Mouse (Mus musculus) neural tube, embryonic 12.5 days (tissue): ENCODE measurements at regions not wholly inside any gene's neighbourhood (a gene's known extent, or its start where the extent isn't known, plus 50 kb on each side); places are given as distances from the start of the nearest gene placed in this dataset.
"Not testable (repeated sequence)": the region's sequence is repeated elsewhere in the genome, so short reads cannot be mapped to it uniquely, and the experiment has no call there.

Experiments
- ATAC-seq: fragments of 200-750 bp; cut with Nextera tagmentation; 2 replicates; pipeline ENCODE4 v1.8.0; 2017; ENCODE audit warnings: low read depth, mild to moderate bottlenecking, moderate TSS enrichment, moderate library complexity; ENCODE audit not compliant: low FRiP score
- H3K27ac ChIP-seq: fragments of 300-500 bp; sonication (generic); 2 replicates; pipeline ENCODE4 v1.5.1; 2016
- H3K27me3 ChIP-seq: fragments of 300-500 bp; sonication (generic); replicated peaks from 2 replicates; pipeline ENCODE4 v1.6.1; 2016; ENCODE audit warnings: mild to moderate bottlenecking
- H3K36me3 ChIP-seq: fragments of 300-500 bp; sonication (generic); 2 replicates; pipeline ENCODE4 v1.6.1; 2016; ENCODE audit warnings: mild to moderate bottlenecking
- H3K4me1 ChIP-seq: fragments of 300-500 bp; sonication (generic); 2 replicates; pipeline ENCODE4 v1.6.1; 2016
- H3K4me2 ChIP-seq: fragments of 300-500 bp; sonication (generic); replicated peaks from 2 replicates; pipeline ENCODE4 v1.6.1; 2016; ENCODE audit warnings: mild to moderate bottlenecking
- H3K4me3 ChIP-seq: fragments of 300-500 bp; sonication (generic); 2 replicates; pipeline ENCODE4 v1.5.1; 2016
- H3K9ac ChIP-seq: fragments of 300-500 bp; sonication (generic); 2 replicates; pipeline ENCODE4 v1.6.1; 2016; ENCODE audit warnings: mild to moderate bottlenecking
- H3K9me3 ChIP-seq: fragments of 300-500 bp; sonication (generic); 2 replicates; pipeline ENCODE4 v1.6.1; 2016; ENCODE audit warnings: mild to moderate bottlenecking
- WGBS: fragments of 180-500 bp; shearing (Covaris S2); methylation state at CpG from one replicate; pipeline ENCODE4 v1.1.7; 2016; 5-methylcytosine and 5-hydroxymethylcytosine counted together

- Histone ChIP-seq H3K27me3 (no peaks in the 10 kb centered on the region), H3K4me2 (no peak overlapping the region), H3K4me1 (no peaks in the 10 kb centered on the region), H3K4me3 (no peak overlapping the region), H3K9ac (no peak overlapping the region), H3K36me3 (no peaks in the 10 kb centered on the region), H3K27ac (no peak overlapping the region), H3K9me3 (no peaks in the 10 kb centered on the region)
- no peak for ATAC-seq
- 94% methylated on average over 1 of the region's 1 CpGs for WGBS
These were observed 683.5 kb upstream of the Nr2f1 start for GRCm38 (mm10) chr13:78883062-78883461.

GRCm38 (mm10) chr13:78872582-78872981, 673.0 kb upstream of the Nr2f1 start:
- no peak for ATAC-seq
- WGBS, result 14% methylated on average over 5 of the region's 5 CpGs
- H3K9ac ChIP-seq, result no peak overlapping the region

GRCm38 (mm10) chr13:78871976-78872375, 672.4 kb upstream of the Nr2f1 start:
- Histone ChIP-seq H3K9ac (no peak overlapping the region), H3K4me2 (no peak overlapping the region), H3K27me3 (no peaks in the 10 kb centered on the region), H3K9me3 (no peaks in the 10 kb centered on the region), H3K27ac (no peak overlapping the region), H3K36me3 (no peaks in the 10 kb centered on the region), H3K4me1 (peaks cover 6% of the 10 kb centered on the region; the same call in 1 of the 2 replicates), H3K4me3 (no peak overlapping the region)
- 4% methylated on average over 6 of the region's 6 CpGs for WGBS
- peak; percentile 73; the same call in 1 of the 2 replicates for ATAC-seq

More at GRCm38 (mm10) chr13:78872582-78872981, 673.0 kb upstream of the Nr2f1 start:
- peaks cover 6% of the 10 kb centered on the region; the same call in 1 of the 2 replicates for H3K4me1 ChIP-seq
- no peaks in the 10 kb centered on the region for H3K36me3 ChIP-seq
- H3K27ac ChIP-seq, result no peak overlapping the region
- no peak overlapping the region for H3K4me3 ChIP-seq
- H3K9me3 ChIP-seq, result no peaks in the 10 kb centered on the region
- H3K4me2 ChIP-seq, result 0 out of 2 replicates have a peak overlapping the region, but pooled peaks have one; percentile 28
- H3K27me3 ChIP-seq, result no peaks in the 10 kb centered on the region

DNA sequence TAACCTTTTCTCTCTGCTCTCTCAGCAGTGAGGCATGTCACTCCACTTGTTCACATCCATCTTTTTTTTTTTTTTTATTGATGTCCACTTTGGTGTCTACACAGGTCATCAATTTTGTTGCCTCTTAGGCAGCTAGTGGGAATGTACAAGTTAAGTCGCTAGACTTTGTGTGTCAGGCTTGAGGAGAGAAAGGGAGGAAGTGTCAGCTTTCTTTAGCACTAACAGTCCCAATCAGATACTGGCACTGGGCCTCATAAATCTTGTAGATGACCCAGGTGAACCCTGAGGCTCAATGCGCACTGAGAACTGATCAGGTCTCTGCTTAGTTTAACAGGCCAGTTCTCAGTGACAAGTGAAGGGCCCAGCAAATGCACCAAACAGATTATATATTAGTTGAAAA, 671.7 kb upstream of the Nr2f1 start:
- H3K4me2 ChIP-seq, result no peak overlapping the region
- WGBS, result 6% methylated on average over 2 of the region's 2 CpGs
- H3K27ac ChIP-seq, result no peak overlapping the region
- H3K4me1 ChIP-seq, result peaks cover 6% of the 10 kb centered on the region; the same call in 1 of the 2 replicates
- H3K4me3 ChIP-seq, result no peak overlapping the region
- no peak overlapping the region for H3K9ac ChIP-seq
- H3K9me3 ChIP-seq, result no peaks in the 10 kb centered on the region
- ATAC-seq, result peak; percentile 22; the same call in 1 of the 2 replicates
- no peaks in the 10 kb centered on the region for H3K27me3 ChIP-seq
- no peaks in the 10 kb centered on the region for H3K36me3 ChIP-seq

DNA sequence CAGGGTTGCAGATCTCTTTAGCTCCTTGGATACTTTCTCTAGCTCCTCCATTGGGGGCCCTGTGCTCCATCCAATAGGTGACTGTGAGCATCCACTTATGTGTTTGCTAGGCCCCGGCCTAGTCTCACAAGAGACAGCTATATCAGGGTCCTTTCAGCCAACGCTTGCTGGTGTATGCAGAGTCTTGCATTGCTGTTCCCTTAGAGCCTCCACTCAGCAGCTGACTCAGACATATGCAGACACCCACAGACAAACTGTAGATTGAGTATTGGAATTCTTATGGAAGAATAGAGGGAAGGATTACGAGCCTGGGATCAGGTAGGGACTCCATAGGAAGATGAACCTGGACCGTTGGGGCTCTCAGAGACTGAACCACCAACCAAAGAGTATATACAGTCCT, 624.8 kb upstream of the Nr2f1 start:
- 94% methylated on average over 4 of the region's 4 CpGs for WGBS
- not testable (repeated sequence) for H3K27me3 ChIP-seq, ATAC-seq, H3K4me3 ChIP-seq, H3K4me1 ChIP-seq, H3K4me2 ChIP-seq, H3K36me3 ChIP-seq, H3K9me3 ChIP-seq, H3K27ac ChIP-seq, H3K9ac ChIP-seq

- H3K4me3 ChIP-seq, result no peak overlapping the region
- no peak overlapping the region for H3K4me2 ChIP-seq
- H3K9ac ChIP-seq, result no peak overlapping the region
- no peaks in the 10 kb centered on the region for H3K9me3 ChIP-seq
- WGBS, result 48% methylated on average over 2 of the region's 2 CpGs
- ATAC-seq, result no peak
- H3K36me3 ChIP-seq, result no peaks in the 10 kb centered on the region
- no peaks in the 10 kb centered on the region for H3K27me3 ChIP-seq
- no peaks in the 10 kb centered on the region for H3K4me1 ChIP-seq
- H3K27ac ChIP-seq, result no peak overlapping the region
These were observed 610.1 kb upstream of the Nr2f1 start for GRCm38 (mm10) chr13:78809656-78810055.

GRCm38 (mm10) chr13:78802838-78803124, 603.2 kb upstream of the Nr2f1 start:
- Histone ChIP-seq H3K27me3 (no peaks in the 10 kb centered on the region), H3K9me3 (no peaks in the 10 kb centered on the region), H3K4me3 (no peak overlapping the region), H3K4me1 (no peaks in the 10 kb centered on the region), H3K27ac (no peak overlapping the region), H3K4me2 (no peak overlapping the region), H3K36me3 (no peaks in the 10 kb centered on the region), H3K9ac (no peak overlapping the region)
- no peak for ATAC-seq

DNA sequence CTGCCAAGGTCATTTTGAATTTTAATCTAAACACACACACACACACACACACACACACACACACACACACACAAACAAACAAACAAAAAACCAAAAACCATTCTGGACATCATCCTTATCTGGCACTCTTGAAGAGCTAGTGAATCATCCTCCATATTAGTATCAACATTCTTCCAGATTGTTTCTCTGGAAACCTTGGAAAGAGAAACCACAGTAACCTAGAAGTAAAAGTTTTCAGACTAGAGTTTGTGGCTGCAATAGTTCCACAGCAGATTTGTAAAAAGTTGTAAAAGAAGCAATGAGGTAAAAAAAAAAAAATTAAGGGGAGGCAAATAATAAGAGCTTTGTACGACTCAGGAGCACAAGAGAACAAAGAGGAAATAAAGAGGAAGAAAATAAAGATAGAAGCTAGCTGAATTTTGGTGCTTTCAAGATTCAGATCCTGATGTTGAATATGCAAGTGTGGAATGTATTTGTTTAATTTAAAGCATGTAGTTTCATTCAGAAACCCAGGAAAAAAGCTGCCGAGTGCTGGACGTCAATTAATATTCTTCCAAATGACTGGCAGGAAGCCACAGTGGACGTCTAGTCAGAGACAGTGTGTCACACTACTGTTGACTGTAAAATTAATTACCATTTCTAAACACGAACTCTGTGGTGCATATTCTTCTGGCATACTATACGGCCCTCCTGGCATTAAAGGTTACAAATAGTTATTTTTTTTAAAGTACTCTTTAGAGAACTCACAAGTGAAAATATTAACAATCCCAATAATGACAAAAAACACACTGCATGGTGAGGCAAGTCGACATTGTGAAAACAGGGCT, 602.7 kb upstream of the Nr2f1 start:
- Histone ChIP-seq H3K9ac (no peak overlapping the region), H3K27ac (no peak overlapping the region), H3K27me3 (no peaks in the 10 kb centered on the region), H3K4me1 (no peaks in the 10 kb centered on the region), H3K4me2 (no peak overlapping the region), H3K9me3 (no peaks in the 10 kb centered on the region), H3K36me3 (no peaks in the 10 kb centered on the region), H3K4me3 (no peak overlapping the region)
- 51% methylated on average over 7 of the region's 7 CpGs for WGBS
- ATAC-seq, result no peak

GRCm38 (mm10) chr13:78799641-78800040, 600.1 kb upstream of the Nr2f1 start:
- Histone ChIP-seq H3K9ac (no peak overlapping the region), H3K4me2 (no peak overlapping the region), H3K36me3 (no peaks in the 10 kb centered on the region), H3K27ac (no peak overlapping the region), H3K27me3 (no peaks in the 10 kb centered on the region), H3K4me3 (no peak overlapping the region), H3K9me3 (no peaks in the 10 kb centered on the region), H3K4me1 (no peaks in the 10 kb centered on the region)
- WGBS, result 72% methylated on average over 3 of the region's 3 CpGs
- ATAC-seq, result no peak

DNA sequence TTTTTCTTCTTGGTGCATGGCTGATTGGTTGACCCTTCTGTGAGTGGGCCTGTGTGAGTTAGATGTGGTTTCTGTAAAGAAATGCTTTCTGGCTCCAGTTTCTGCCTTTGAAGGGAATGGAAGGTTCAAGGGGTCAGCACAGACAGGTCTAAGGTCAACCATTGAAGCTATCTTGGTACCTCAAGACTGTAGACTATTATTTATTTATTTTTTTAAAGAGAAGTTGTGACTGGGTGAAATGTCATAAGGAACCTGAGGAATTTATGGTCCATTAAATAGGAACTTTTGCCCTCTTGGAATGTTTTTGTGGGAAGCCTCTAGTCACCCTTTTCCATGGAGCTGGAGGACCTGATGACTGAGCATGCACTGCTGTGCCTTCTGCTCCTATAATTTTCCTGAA, 595.7 kb upstream of the Nr2f1 start:
- Histone ChIP-seq H3K27me3 (no peaks in the 10 kb centered on the region), H3K36me3 (no peaks in the 10 kb centered on the region), H3K4me1 (no peaks in the 10 kb centered on the region), H3K27ac (no peak overlapping the region), H3K9ac (no peak overlapping the region), H3K4me3 (no peak overlapping the region), H3K4me2 (no peak overlapping the region), H3K9me3 (no peaks in the 10 kb centered on the region)
- ATAC-seq, result no peak

DNA sequence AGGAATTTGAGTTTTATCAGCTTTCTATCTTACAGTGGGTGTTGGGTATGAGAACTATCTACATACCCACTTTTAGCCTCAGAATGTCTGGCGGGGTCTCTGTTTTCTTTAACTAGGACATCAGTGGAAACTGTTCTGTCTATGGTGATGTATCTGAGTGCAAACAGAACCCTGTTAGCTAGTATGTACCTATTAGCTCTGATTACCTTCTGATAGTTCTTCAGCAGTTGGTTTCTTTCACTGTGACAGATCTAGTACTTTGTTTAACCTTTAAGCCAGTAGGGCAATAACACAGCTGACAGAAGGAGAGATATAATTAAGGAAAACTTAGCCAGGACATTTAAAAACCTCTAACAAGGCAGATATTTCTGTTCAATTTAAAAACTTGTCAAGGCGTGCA, 584.7 kb upstream of the Nr2f1 start:
- H3K4me3 ChIP-seq, result no peak overlapping the region
- no peak overlapping the region for H3K27ac ChIP-seq
- no peaks in the 10 kb centered on the region for H3K36me3 ChIP-seq
- 87% methylated on average over 2 of the region's 2 CpGs for WGBS
- no peaks in the 10 kb centered on the region for H3K4me1 ChIP-seq
- ATAC-seq, result no peak
- H3K4me2 ChIP-seq, result no peak overlapping the region
- H3K9ac ChIP-seq, result no peak overlapping the region
- H3K27me3 ChIP-seq, result no peaks in the 10 kb centered on the region
- no peaks in the 10 kb centered on the region for H3K9me3 ChIP-seq

- no peaks in the 10 kb centered on the region for H3K4me1 ChIP-seq
- H3K4me2 ChIP-seq, result no peak overlapping the region
- WGBS, result 70% methylated on average over 1 of the region's 1 CpGs
- no peak for ATAC-seq
- no peaks in the 10 kb centered on the region for H3K27me3 ChIP-seq
- no peak overlapping the region for H3K4me3 ChIP-seq
- H3K9me3 ChIP-seq, result no peaks in the 10 kb centered on the region
- no peak overlapping the region for H3K27ac ChIP-seq
- H3K36me3 ChIP-seq, result no peaks in the 10 kb centered on the region
- H3K9ac ChIP-seq, result no peak overlapping the region
These were observed 584.2 kb upstream of the Nr2f1 start for GRCm38 (mm10) chr13:78783591-78784240.
